Mouse (Mus musculus) spleen, postnatal 10 days (tissue): ENCODE data around the gene Tm4sf19.

Source experiments
- DNase-seq, 2 experiments: peaks; one replicate each; pipeline ENCODE4 v3.0.0; 2021 to 2022; ENCODE audit warnings: low spot score in 2 of 2

The Tm4sf19 gene

DNA sequence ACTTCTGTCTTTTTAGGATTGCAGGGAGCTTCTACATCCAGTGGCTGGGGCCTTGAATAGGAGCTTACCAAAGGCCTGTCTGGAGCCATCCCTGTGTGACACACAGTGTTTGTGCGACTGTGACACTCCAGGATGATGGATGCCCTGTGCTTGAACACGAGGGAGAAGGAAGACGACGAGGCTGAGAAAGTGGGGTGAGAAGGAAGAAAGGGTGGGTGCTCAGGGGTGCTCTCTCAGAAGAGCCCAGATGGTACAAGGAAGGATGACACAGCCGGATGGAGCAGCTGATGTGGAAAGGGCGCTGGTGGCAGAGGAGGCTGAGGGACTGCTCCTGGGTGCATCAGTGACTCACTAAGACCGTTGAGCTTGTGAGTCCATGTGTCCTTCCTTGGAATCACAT, at the start of gene Tm4sf19:
TSS of gene Tm4sf19 (plus strand) at position 240 of the 400 bp plus-strand sequence.
- no peak for DNase-seq

DNA sequence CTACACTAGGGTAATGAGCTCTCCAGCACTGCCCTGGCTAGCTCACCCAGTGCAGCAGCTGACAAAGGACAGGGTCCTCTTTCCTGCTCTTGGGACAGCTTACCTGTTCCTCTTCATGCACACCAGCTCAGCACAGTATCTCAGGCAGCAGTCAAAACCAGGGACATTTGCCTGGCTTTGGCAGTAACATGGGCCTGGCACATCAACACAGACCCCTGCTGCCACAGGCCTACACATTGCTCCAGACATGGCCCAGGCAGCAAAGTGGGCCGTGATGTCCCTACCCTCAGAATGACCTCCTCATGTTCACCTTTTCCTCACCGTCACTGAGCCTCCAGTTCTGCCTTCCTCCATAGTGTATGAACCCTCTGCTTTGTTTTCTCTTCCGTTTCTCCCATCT, 49.5 kb upstream of the Tm4sf19 start:
- no peak for DNase-seq

DNA sequence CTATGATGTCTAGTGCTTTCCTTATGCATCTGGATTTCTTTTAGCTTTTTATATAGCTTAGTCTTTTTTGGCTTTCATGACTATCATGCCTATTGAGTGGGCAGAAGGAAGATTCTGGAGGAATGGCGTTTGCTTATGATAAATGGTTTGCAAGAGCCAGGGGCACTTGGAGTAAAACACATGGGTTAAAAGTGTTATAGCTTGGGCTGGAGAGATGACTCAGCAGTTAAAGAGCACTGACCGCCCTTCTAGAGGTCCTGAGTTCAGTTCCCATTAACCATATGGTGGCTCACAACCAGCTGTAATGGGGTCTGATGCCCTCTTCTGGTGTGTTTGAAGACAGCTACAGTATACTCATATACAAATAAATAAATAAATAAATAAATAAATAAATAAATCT, 36.8 kb upstream of the Tm4sf19 start:
- no peak for DNase-seq

DNA sequence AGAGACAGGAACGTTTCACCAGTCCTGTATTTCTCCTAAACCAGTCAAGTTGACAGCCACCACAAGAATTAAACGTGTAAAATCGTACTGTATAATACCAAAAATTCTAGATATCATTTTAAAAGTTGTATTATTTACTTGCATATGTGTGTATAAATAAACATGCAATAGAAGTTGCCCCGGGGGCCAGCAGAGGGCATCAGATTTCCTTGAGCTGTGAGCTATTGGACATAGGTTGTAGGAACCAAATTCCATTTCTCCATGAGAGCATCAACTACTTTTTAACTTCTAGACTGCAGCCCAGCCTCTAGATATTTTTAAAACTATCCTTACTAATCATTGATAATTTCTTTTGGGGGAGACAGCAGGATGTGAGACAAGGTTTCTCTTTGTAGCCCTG, 29.0 kb upstream of the Tm4sf19 start:
- peak in 1 of 2 experiments; percentile 56 for DNase-seq

DNA sequence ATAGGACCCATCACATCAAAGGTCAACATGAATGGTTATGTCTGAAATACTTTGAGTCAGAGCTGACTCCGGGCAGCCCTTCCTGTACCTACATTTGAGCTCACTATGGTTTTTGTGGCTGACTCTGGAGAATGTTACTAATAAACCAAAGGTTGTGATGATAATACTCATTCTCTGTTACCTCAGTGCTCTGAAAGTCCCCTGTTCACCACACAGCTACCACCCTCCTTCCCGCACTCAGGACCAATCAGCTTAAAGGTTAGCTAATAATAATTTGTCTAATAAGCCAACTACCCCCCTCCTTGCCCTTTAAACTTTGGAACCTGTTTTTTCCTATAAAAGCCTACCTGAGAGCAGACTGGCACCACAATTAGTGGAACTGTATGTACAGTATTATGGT, 20.7 kb upstream of the Tm4sf19 start:
- no peak for DNase-seq

DNA sequence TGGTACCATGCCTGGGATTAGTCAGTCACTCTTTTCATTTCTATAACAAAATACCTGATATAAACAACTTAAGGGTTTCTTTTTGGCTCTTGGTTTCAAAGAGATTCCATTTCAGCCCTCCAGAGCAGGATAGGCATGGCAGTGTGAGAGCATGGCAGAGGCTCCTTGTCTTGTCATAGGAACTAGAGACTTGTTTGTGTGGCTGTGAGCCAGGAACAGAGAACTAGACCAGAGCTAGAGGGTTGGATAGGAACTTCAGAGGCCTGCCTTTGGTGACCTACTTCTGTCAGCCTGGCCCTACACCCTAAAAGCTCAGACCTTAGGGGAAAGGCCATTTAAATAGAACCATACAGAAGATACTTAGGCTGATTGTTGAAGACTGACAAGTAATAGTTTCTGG, 17.4 kb upstream of the Tm4sf19 start:
- DNase-seq, result no peak

DNA sequence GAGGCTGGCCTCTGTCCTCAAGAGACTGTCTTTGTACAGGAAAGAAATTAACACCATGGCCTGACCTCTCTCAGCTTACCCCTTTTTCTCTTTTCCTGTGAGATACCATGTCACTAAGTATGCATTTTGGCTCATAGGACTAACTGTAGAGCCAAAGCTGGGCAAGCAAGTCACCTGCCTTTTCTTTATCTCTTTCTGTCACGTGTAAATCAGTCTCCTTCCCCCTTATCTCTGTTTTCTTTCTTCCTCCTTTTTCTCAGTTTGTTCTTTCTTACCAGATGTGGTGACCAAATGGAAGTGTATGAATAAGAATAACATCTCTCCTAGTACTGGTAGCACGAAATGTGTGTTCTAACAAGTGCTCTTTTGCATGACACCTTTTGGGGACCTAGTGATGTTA, 15.4 kb upstream of the Tm4sf19 start:
- no peak for DNase-seq

DNA sequence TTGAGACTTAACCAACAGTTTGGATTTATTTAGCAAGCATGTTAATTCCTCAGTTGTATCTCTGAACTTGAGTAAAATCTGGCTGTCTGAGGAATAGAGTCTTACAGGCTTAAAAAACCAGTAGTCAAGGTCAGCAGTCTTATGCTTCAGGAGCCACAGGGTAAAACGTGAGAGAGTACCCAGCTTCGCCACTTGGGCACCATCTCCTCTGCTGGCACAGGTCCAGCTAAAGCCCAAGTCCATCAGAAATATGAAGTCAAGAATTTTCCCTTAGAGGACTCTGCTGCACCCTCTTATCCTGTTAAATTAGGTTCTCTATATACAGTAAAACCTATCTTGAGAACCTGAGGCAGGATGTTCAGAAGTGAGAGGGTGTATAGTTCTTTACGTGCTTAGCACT, 13.5 kb upstream of the Tm4sf19 start:
- no peak for DNase-seq

DNA sequence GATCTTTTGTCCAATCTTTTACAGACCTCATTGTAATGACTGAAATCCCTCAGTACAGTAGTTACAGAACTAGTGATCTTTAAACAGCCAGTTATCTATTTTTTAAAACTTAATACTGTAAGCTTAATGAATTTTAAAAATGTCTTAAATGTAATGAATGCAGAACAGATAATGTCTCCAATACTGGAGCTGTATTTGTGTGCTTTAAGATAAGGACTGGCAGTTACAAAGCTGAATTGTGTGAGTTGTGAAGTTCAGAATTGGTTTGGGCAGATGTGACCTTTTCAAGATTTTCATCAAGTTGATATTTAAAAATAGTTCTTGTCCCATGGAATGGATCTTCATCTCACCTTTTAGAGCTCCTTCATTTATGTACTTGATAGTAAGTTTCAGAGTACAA, 11.3 kb upstream of the Tm4sf19 start:
- no peak for DNase-seq

DNA sequence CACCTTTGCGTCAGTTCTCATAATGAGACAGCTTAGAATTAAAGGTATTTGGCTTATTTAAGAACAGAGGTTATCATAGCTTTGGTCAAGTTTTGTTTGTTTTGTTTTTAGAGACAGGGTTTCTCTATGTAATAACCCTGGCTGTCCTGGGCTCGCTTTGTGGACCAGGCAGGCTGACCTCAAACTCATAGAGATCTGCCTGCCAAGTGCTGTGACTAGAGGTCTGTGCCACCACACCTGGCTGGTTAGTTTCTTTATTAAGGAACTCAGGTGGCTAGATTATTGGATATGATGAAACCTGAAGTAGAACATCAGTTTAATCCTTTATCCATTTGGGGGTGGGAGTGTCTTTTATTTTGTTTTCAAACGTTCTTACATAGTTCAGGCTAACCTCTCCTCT, 10.5 kb upstream of the Tm4sf19 start:
- no peak for DNase-seq

DNA sequence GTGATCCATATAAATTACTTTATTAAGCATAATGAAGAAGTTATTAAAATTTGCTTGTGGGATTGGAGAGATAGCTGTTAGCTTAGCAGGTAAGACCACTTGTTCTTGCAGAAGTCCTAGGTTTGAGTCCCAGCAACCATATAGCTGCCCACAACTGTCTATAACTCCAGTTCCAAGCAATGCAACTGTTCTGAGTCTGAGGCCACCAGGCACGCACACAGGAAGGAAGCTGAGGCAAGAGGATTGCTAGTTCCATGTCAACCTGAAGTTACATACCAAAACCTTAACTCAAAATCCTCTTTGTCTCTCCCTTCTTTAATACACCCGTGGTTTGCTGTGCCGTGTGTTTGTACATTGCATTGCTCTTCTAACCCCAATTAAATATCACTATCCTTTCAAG, 9.4 kb upstream of the Tm4sf19 start:
- DNase-seq, result no peak

DNA sequence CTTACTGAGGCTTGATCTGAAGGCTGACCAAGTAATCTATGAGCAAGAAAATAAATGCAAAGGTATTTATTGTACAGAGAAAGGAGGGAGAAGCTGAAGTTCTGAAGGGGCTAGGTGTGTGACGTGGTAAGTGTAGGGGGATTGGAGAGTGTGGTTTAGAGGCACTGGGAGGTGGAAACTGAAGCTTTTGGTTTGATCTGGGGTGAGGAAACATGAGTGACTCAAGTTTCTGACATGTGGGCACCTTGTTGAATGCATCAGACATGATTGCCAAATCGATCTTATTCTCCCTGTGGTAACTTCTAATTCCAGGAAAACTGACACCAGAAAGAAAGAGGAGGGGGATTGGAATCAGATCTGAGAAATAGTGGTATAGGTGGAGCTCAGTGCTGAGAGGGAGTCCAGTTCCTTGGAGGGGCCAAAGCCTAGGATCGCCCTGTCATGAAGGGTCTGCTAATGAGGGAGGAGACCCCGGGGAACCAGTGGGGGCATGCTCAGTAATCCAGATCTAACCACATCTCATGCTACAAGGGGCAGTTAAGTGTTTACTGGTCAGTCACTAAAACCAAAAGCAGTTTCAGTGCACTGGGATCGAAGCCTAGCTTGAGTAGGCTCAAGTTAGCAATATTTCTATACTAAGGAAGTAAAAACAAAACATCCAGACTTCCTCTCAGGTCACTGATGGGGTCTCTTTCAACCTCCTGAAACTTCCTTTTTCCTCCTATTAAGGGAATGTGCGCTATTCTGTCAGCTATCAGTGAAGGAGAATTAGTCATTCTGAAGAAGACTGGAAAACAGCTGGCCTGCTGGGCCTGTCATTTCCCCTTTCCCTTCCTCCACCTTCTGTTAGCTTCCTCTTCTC, 4.4 kb upstream of the Tm4sf19 start:
- DNase-seq, result no peak

DNA sequence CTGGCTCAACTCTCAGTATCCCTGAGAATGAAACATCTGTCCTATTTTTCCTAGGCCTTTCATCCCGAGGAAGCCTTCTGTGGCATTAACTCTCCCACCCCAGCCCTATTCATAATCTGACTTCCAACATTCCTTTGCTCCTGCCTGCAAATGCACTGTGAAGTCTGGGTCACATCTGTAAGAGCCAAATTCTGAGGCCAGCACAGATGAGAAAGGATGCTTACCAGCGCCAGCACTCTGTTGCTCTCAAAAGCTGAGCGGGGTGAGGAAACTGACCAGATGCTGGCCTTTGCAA, 3.8 kb upstream of the Tm4sf19 start:
- DNase-seq, result no peak

DNA sequence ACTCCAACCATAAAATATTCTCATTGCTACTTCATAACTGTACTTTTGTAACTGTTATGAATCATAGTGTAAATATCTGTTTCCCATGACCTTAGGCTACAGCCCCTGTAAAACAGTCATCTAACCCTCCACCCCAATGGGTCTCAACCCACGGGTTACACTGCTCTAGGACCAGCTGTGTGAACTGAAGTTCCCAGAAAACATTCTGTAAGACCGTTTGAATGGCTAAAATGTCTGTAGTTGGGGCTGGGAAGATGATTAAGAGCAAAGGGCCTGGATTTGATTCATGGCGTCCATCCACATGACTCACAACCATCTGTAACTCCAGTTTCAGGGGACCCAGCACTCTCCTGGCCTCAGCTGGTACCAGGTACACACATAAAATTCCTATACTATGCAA, 2.1 kb upstream of the Tm4sf19 start:
- no peak for DNase-seq

DNA sequence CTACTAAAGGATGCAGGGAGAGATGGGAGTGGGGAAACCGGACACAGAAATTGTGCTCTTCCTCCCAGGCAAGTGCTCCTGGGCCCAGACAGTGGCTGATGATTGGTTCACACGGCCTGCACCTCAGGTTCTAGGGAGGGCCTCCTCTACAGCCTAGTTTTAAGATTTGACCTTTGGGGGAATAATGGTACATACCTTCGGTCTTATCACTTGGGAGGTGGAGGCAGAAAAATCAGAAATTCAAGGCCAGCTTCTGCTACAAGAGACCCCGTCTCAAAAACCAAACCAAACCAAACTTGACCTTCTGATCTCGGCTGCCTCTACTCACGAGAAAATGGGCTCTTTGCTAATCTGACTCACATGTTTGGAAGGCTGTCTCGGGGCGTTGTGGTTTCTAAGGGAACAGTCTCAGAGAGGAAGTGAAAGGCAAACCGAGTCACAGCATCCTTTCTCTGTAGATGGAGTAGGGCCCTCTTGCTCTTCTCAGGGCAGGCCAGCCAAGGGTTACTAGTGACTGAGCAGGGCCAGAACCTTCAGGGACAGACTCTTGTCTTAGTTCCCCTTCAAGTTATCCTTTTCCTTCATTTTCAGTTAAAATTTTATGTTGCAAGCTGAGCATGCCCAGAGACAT, 1.1 kb downstream of the Tm4sf19 start:
- DNase-seq, result peak in 1 of 2 experiments; percentile 38

DNA sequence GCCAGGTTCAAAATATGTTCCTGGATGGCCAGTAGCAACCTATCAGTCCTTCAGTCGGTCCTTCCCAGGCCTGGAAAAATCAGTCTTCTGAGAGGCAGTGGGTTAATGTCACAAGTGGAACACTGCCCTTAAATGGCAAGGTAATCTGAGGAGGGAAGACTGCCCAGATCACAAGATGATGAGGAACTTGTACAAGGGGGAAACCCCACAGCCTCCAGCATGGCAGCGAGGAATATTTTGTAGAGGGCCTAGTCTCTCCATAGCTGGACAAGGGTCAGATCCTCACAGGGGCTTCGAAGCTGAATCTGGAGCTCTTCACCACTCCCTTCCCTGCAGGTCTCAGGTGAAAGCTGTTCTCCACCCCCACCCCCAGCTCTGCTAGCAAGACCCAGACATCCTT, 2.5 kb downstream of the Tm4sf19 start:
- DNase-seq, result no peak

DNA sequence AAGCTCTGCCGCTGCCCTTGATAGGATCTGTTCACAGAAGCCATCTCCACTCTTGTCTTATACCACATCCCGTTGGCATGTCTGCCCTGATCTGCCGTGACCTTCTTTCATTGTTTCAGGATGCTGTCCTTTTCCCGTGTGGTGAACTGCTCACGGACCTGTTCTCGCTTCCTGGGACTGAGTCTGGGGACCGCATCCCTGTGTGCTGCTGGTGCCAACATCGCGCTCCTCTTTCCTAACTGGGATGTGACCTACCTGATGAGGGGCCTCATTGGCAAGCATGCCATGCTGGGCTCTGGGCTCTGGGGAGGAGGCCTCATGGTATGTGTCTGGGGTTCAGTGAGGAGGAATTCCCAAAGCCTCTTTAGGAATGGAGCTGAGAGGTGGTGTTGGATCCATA, 5.4 kb downstream of the Tm4sf19 start:
- DNase-seq, result no peak

DNA sequence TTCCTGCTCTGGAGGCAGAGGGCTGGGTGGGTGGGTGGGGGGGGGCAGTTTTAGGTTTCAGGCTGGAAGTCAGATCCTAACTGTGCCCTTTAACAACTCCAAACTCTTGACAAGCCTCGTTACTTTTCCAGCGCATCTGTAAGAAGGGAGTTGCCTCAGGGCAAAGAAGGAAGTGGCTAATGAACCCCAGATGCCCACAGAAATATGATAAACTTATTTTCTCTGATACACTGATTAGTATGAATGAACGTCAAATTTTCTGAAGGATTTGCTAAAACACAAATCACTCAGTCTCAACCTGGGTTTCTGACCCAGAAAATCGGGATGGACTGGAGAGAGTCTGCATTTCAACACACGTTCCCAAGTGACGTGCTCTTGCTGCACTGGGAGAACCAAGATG, 6.4 kb downstream of the Tm4sf19 start:
- no peak for DNase-seq

DNA sequence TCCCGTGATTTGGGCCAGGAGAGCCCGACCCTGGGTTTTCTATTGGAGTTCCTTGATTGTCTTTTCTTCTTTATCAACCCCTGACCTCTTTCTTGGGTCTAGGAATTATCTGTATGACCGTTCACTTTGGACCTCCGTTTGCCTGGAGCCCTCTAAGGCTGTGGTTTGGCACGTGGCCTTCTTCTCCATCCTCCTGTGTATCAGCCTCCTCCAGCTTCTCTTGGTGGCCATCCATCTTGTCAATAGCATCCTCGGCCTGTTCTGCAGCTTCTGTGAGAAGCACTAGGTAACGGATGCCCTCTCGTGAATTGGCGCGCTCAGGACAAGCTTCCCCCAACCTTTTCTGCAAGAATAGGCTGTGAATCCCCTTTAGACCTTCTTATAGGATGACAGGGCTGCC, 7.4 kb downstream of the Tm4sf19 start:
- no peak for DNase-seq

DNA sequence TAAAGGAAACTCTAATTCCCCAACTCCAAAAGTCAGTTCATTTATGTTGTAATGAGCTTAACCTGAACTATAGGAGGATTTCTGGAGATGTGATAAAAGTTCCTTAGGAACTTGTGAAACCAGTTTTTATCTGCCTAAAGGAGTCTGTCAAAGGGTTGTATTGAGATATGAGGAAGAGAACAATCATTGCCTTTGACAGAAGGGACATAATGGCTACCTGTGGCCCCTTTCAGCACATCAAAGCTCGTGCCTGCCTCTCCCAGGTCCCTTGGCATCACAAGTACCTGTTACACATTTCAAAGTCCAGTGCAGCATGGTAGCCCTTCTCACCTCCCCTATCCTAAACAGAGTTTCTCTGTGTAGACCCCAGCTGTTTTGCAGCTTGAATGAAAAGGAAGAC, 17.2 kb downstream of the Tm4sf19 start:
- no peak for DNase-seq

DNA sequence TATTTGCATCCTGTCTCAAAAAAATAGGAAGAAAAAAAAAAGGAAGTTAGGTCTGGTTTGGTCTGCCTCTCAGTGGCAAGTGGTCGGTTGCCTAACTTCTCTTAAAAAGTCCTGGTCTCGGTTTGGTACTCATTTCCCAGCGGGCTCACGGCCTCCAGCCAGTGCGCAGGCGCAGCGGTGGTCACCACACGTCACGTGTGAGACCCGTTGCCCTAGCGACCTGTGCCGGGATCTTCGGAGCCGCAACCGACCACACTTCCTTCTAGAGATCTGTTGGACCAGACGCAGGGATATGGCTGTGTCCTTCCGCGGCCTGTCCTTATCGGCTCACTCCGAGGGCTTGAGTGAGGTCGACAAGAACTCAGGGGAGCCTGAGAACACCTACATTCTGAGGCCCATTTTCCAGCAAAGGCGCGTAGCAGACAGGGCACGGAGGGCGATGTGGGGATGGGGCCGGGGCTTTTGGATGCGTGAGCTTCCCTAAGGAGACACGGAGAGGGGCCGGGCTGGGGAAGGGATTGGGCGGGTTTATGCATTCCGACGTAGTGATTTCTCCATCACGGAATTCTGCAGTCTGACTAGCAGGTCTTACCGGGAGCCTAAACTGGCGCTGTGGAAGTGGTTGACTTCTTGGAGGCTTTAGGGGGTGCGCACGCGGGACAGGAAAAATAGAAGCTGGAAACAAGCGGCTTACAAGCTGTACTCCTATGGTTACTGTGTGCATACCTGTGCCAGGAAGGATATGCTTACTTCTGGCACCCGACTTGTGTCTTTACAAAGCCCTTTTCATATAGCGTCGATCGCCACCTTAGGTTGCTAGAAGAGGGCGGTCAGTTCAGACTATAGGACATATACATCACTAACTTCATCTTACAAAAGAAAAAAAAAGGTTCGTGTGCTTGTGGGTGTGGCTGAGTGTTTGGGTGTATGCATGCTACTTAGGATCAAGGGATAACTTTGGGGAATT, 19.5 kb downstream of the Tm4sf19 start, which contains the start of gene Tctex1d2:
TSS of gene Tctex1d2 (plus strand) at position 186 of the 967 bp plus-strand sequence.
- peak; percentile 77 to 92 for DNase-seq

DNA sequence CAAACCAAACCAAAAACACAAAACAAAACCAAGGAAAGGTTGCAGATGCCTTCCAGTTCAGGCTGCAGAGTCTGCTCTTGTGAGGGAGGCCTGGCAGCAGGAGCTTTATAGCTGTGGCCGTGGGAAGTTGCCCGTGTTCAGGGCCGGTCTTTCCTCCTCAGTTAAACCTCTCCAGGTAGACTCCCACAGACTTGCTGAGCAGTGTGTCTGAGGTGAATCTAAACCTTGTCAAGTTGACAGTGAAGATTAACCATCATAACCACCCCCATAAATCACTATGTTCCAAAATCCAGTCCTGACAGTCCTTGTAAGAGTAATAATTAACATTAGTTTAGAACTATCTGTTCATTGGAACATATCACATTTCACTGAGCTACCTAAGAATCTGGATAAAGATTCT, 27.2 kb downstream of the Tm4sf19 start:
- no peak for DNase-seq
